Mouse (Mus musculus) midbrain, embryonic 14.5 days (tissue): Measurements from ENCODE around the gene Acd. TPM values are rescaled to one million over a fixed set of nuclear protein-coding genes. Genes with fewer than 3 reads are reported as not detected.
A peak's percentile ranks its signal among the peaks of the same experiment; 100 is the strongest.

Source experiments
- ATAC-seq: fragments of 200-750 bp; cut with Nextera tagmentation; 2 replicates; pipeline ENCODE4 v1.8.0; 2017; ENCODE audit warnings: moderate number of reproducible peaks, moderate library complexity; ENCODE audit not compliant: low FRiP score, low TSS enrichment
- DNase-seq: peaks from one replicate; pipeline ENCODE4 v3.0.0-alpha.2; 2015
- H3K27ac ChIP-seq: fragments of 300-500 bp; sonication (generic); replicated peaks from 2 replicates; pipeline ENCODE4 v1.5.1; 2014; ENCODE audit warnings: mild to moderate bottlenecking, low read depth, low read length, moderate library complexity
- H3K27me3 ChIP-seq: fragments of 300-500 bp; sonication (generic); 2 replicates; pipeline ENCODE4 v1.6.1; 2014; ENCODE audit warnings: low read length, control low read depth, mixed read lengths; ENCODE audit not compliant: control insufficient read depth, insufficient read depth
- H3K36me3 ChIP-seq: fragments of 300-500 bp; sonication (generic); 2 replicates; pipeline ENCODE4 v1.6.1; 2014; ENCODE audit warnings: low read length, control low read depth; ENCODE audit not compliant: control insufficient read depth, insufficient read depth
- H3K4me1 ChIP-seq: fragments of 300-500 bp; sonication (generic); 2 replicates; pipeline ENCODE4 v1.6.1; 2014; ENCODE audit warnings: mild to moderate bottlenecking, antibody characterized with exemption, low read length, control low read depth; ENCODE audit not compliant: control insufficient read depth, insufficient read depth
- H3K4me2 ChIP-seq: fragments of 300-500 bp; sonication (generic); 2 replicates; pipeline ENCODE4 v1.6.1; 2014; ENCODE audit warnings: mild to moderate bottlenecking, low read length, moderate library complexity
- H3K4me3 ChIP-seq: fragments of 300-500 bp; sonication (generic); replicated peaks from 2 replicates; pipeline ENCODE4 v1.5.1; 2014; ENCODE audit warnings: low read depth, low read length
- H3K9ac ChIP-seq: fragments of 300-500 bp; sonication (generic); replicated peaks from 2 replicates; pipeline ENCODE4 v1.6.1; 2014; ENCODE audit warnings: mild to moderate bottlenecking, low read length, moderate library complexity
- H3K9me3 ChIP-seq: fragments of 300-500 bp; sonication (generic); 2 replicates; pipeline ENCODE4 v1.6.1; 2016; ENCODE audit warnings: low read length, control low read depth, mixed read lengths; ENCODE audit not compliant: control insufficient read depth
- WGBS: fragments of 180-500 bp; shearing (Covaris S2); extraction: QIAGEN DNeasy Blood & Tissue Kit; methylation state at CpG from one replicate; pipeline ENCODE4 v1.1.7; 2014; 5-methylcytosine and 5-hydroxymethylcytosine counted together
- polyA plus RNA-seq: library from polyadenylated mRNA; unstranded; fragments of >200 nt; fragmentation: Nextera tagmentation; extraction: Ambion mirVana; gene quantifications from 2 replicates; pipeline ENCODE4 v1.2.1, GENCODE M21; 2014

Gene Acd
- polyA plus RNA-seq, 1 experiment from 2014 or later: 86.3 TPM

DNA sequence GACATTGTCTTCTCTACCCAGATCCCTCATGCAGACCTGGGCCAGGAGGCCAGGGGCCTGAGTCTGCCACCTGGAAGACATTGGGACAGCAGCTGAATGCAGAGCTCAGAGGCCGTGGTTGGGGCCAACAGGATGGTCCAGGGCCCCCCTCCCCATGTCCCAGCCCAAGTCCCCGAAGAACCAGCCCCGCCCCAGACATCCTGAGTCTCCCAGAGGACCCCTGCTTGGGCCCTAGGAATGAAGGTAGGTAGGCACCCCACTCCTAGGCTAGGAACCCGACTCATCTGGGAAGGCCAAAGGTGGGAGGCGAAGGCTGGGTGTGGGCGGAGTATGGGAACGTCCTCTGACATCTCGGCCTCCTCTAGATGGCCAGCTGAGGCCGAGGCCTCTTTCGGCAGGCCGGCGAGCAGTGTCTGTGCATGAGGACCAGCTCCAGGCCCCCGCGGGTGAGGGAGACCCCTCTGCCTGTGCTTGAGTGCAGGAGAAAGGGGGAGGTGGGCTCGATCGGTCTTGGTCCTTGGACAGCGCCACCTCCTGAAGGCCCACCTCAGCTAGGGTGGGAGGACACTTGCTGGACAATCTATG is 3.6 kb downstream of the Acd start:
- WGBS: 90% methylated on average over 17 of the region's 17 CpGs
- Histone ChIP-seq H3K27ac (no peak overlapping the region), H3K9me3 (no peaks in the 10 kb centered on the region), H3K36me3 (peaks cover 38% of the 10 kb centered on the region), H3K4me1 (peaks cover 23% of the 10 kb centered on the region), H3K27me3 (no peaks in the 10 kb centered on the region), H3K4me2 (no peak overlapping the region), H3K4me3 (no peak overlapping the region), H3K9ac (no peak overlapping the region)
- no peak for DNase-seq
- ATAC-seq: no peak

DNA sequence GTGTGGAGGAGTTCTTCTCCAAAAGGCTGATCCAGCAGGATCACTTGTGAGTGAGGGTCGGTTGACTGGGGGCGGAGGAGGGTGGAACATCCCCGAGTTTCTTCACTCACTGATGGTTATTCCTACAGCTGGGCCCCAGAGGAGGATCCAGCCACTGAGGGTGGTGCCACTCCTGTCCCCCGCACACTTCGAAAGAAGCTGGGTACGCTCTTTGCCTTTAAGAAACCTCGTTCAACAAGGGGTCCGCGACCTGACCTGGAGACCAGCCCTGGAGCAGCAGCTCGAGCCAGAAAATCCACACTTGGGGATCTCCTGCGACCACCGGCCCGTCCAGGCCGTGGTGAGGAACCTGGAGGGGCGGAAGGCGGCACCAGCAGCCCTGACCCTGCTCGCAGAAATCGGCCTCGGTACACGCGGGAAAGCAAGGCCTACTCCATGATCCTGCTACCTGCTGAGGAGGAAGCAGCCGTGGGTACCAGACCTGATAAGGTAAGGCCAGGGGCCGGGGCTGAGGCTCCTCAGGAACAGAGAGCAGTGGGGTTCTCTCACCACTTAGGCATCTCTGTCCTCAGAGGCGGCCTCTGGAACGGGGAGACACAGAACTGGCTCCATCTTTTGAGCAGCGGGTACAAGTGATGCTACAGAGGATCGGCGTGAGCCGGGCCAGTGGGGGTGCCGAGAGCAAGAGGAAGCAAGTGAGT is 5.7 kb downstream of the Acd start:
- H3K4me2 ChIP-seq: peak overlapping the region; percentile 75
- H3K9ac ChIP-seq: peak overlapping the region; percentile 73
- peaks cover 14% of the 10 kb centered on the region for H3K4me1 ChIP-seq
- H3K9me3 ChIP-seq: no peaks in the 10 kb centered on the region
- H3K4me3 ChIP-seq: peak overlapping the region; percentile 68
- peak overlapping the region; percentile 92 for H3K27ac ChIP-seq
- H3K36me3 ChIP-seq: peaks cover 38% of the 10 kb centered on the region
- ATAC-seq: no peak
- H3K27me3 ChIP-seq: no peaks in the 10 kb centered on the region
- 84% methylated on average over 30 of the region's 30 CpGs for WGBS
- no peak for DNase-seq

- Histone ChIP-seq H3K9me3 (no peaks in the 10 kb centered on the region), H3K27ac (peak overlapping the region; percentile 92), H3K4me3 (peak overlapping the region; percentile 68), H3K36me3 (peaks cover 34% of the 10 kb centered on the region), H3K27me3 (no peaks in the 10 kb centered on the region), H3K4me1 (peaks cover 10% of the 10 kb centered on the region), H3K9ac (peak overlapping the region; percentile 73), H3K4me2 (peak overlapping the region; percentile 75)
- WGBS: 4% methylated on average over 40 of the region's 40 CpGs
- ATAC-seq (peak; percentile 64), DNase-seq (peak; percentile 75)
Measured at GRCm38 (mm10) chr8:105694051-105694799, 6.7 kb downstream of the Acd start.

- Histone ChIP-seq H3K9ac (peak overlapping the region; percentile 73), H3K4me3 (peak overlapping the region; percentile 68), H3K4me2 (peak overlapping the region; percentile 75), H3K4me1 (peaks cover 10% of the 10 kb centered on the region), H3K9me3 (no peaks in the 10 kb centered on the region), H3K36me3 (peaks cover 29% of the 10 kb centered on the region), H3K27ac (peak overlapping the region; percentile 92), H3K27me3 (no peaks in the 10 kb centered on the region)
- ATAC-seq (peak; percentile 78), DNase-seq (peak; percentile 91)
- 3% methylated on average over 30 of the region's 30 CpGs for WGBS
Measured at GRCm38 (mm10) chr8:105693648-105694047, 7.3 kb downstream of the Acd start.

- Histone ChIP-seq H3K4me2 (no peak overlapping the region), H3K9me3 (no peaks in the 10 kb centered on the region), H3K27me3 (no peaks in the 10 kb centered on the region), H3K4me1 (peaks cover 10% of the 10 kb centered on the region), H3K36me3 (peaks cover 19% of the 10 kb centered on the region), H3K27ac (no peak overlapping the region), H3K4me3 (no peak overlapping the region), H3K9ac (no peak overlapping the region)
- 96% methylated on average over 11 of the region's 11 CpGs for WGBS
- no peak for DNase-seq
- ATAC-seq: no peak
Measured at GRCm38 (mm10) chr8:105692449-105693182, 8.3 kb downstream of the Acd start.

- H3K9ac ChIP-seq: no peak overlapping the region
- 87% methylated on average over 14 of the region's 14 CpGs for WGBS
- H3K36me3 ChIP-seq: peaks cover 5% of the 10 kb centered on the region; the same call in 1 of the 2 replicates
- H3K27me3 ChIP-seq: no peaks in the 10 kb centered on the region
- no peak overlapping the region for H3K27ac ChIP-seq
- no peak overlapping the region for H3K4me3 ChIP-seq
- no peak for ATAC-seq
- H3K4me2 ChIP-seq: no peak overlapping the region
- no peak for DNase-seq
- H3K9me3 ChIP-seq: no peaks in the 10 kb centered on the region
- H3K4me1 ChIP-seq: peaks cover 10% of the 10 kb centered on the region
Measured at GRCm38 (mm10) chr8:105690978-105691377, 9.9 kb downstream of the Acd start.

DNA sequence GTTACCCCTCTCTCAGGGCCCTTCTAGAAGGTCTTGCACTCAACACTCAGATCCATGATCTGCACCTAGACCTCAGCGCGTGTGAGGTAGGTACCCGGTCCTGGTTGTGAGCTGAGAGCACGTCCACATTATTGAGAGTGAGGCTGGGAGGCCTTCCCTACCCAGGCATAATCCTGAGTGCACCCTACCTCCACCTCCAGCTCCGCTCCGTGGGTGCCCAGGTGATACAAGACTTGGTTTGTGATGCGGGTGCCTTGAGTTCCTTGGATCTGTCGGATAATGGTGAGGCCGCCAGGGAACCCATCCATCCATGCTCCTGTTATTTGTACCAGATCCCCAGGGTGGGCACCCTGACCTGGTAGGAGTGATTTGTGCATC is 10.9 kb downstream of the Acd start:
- Histone ChIP-seq H3K27ac (no peak overlapping the region), H3K9me3 (no peaks in the 10 kb centered on the region), H3K36me3 (no peaks in the 10 kb centered on the region), H3K27me3 (no peaks in the 10 kb centered on the region), H3K9ac (no peak overlapping the region), H3K4me2 (no peak overlapping the region), H3K4me3 (no peak overlapping the region), H3K4me1 (peaks cover 3% of the 10 kb centered on the region)
- ATAC-seq: no peak
- no peak for DNase-seq
- 89% methylated on average over 9 of the region's 9 CpGs for WGBS

DNA sequence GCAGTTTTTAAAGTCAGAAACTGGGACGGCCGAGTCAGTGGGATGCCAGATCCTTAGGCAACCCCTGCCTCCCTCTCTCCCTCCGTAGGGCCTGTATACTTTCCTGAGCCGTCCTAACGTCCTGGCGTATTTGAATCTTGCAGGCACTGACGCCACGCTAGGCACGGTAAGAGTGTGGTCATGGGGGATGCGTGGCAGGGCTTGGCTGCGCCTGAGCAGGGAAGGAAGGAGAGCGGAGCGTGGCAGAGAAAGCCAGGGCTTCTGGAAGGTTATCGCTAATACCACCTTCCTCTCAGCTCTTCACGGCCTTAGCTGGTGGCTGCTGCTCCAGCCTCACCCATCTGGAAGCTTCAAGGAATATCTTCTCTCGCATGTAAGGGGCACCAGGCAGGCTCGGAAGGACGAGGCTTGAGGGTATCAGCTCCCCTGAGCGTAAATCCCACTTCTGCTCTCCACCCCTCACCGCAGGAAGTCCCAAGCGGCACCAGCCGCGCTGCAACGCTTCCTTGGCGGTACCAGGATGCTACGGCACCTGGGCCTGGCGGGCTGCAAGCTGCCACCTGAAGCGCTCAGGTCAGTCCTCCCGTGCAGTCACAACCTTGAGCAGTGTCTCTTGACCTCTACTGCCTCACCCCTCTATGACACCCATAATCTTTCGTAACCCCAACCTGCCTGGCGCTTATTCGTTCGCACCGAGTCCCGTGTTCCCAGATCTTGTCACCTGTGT is 11.5 kb downstream of the Acd start:
- ATAC-seq (no peak), DNase-seq (no peak)
- Histone ChIP-seq H3K36me3 (peaks cover 2% of the 10 kb centered on the region; the same call in 1 of the 2 replicates), H3K27me3 (no peaks in the 10 kb centered on the region), H3K27ac (no peak overlapping the region), H3K9ac (no peak overlapping the region), H3K4me2 (no peak overlapping the region), H3K4me1 (no peaks in the 10 kb centered on the region), H3K4me3 (no peak overlapping the region), H3K9me3 (no peaks in the 10 kb centered on the region)
- WGBS: 56% methylated on average over 35 of the region's 35 CpGs
